Mouse (Mus musculus) stomach, embryonic 16.5 days (tissue): ENCODE measurements at regions not wholly inside any gene's neighbourhood (a gene's known extent, or its start where the extent isn't known, plus 50 kb on each side); places are given as distances from the start of the nearest gene placed in this dataset.

ENCODE experiments used
- ATAC-seq: fragments of 200-750 bp; cut with Nextera tagmentation; 2 replicates; pipeline ENCODE4 v1.8.0; 2017; ENCODE audit warnings: moderate number of reproducible peaks, moderate TSS enrichment; ENCODE audit not compliant: insufficient read depth, low FRiP score
- H3K27ac ChIP-seq: fragments of 300-500 bp; sonication (generic); 2 replicates; pipeline ENCODE4 v1.5.1; 2014; ENCODE audit warnings: low read length
- H3K27me3 ChIP-seq: fragments of 300-500 bp; sonication (generic); 2 replicates; pipeline ENCODE4 v1.6.1; 2014; ENCODE audit warnings: low read length, control low read depth, mixed read lengths; ENCODE audit not compliant: control insufficient read depth, insufficient read depth
- H3K36me3 ChIP-seq: fragments of 300-500 bp; sonication (generic); 2 replicates; pipeline ENCODE4 v1.6.1; 2014; ENCODE audit warnings: low read length; ENCODE audit not compliant: control insufficient read depth, insufficient read depth
- H3K4me1 ChIP-seq: fragments of 300-500 bp; sonication (generic); 2 replicates; pipeline ENCODE4 v1.6.1; 2014; ENCODE audit warnings: low read length, control low read depth, mixed read lengths; ENCODE audit not compliant: control insufficient read depth, insufficient read depth
- H3K4me2 ChIP-seq: fragments of 300-500 bp; sonication (generic); 2 replicates; pipeline ENCODE4 v1.6.1; 2014; ENCODE audit warnings: low read depth, low read length, mixed read lengths
- H3K4me3 ChIP-seq: fragments of 300-500 bp; sonication (generic); replicated peaks from 2 replicates; pipeline ENCODE4 v1.5.1; 2014; ENCODE audit warnings: mild to moderate bottlenecking, low read length
- H3K9ac ChIP-seq: fragments of 300-500 bp; sonication (generic); 2 replicates; pipeline ENCODE4 v1.6.1; 2014; ENCODE audit warnings: low read length
- H3K9me3 ChIP-seq: fragments of 300-500 bp; sonication (generic); replicated peaks from 2 replicates; pipeline ENCODE4 v1.6.1; 2016; ENCODE audit warnings: low read length, control low read depth; ENCODE audit not compliant: control insufficient read depth
- WGBS: fragments of 180-500 bp; shearing (Covaris S2); extraction: QIAGEN DNeasy Blood & Tissue Kit; methylation state at CpG from one replicate; pipeline ENCODE4 v1.1.7; 2014; 5-methylcytosine and 5-hydroxymethylcytosine counted together

DNA sequence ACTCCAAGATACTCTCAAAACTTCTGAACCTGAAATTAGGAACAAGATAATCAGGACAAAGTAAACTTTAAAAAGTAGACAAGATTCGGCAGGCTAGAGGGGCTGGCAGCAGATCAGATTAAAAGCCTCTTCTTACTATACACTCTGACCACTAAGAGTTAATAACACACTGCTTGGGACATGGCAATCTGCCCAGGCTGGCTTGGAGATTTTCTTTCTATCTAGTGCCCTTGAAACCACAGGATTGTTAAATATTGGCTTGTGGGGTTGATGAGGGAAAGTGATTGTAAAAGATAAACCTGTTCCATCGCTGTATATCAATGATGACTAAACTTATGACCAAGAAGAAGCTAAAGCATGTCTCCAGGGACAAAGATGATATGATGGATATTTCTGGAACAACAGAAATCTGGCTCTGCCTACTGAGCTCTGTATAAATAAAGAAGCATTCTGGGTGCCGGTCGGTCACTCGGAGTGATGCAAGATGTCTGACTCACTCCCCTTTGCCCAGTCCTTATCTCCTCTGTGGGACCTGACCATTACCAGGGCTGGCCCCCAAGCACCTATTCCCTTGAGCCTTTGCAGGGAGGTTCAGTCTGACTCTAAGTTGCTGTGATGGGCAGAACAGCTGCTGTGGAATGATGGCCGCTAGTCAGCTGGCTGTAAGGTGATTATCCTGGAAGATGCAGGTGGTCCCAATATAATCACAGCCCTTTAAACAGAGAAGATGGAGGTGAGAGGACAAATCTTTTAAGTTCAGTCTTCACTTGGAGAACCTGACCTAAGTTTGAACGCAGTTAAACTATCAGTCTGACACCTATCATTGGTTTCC lies 126.5 kb upstream of the Rapgef5 start:
- WGBS, result 57% methylated on average over 7 of the region's 7 CpGs
- H3K27ac ChIP-seq, result no peak overlapping the region
- no peak for ATAC-seq

GRCm38 (mm10) chr12:117397512-117397911 lies 118.8 kb upstream of the Rapgef5 start:
- Histone ChIP-seq H3K9me3 (no peaks in the 10 kb centered on the region), H3K9ac (no peak overlapping the region), H3K27ac (no peak overlapping the region), H3K4me2 (no peak overlapping the region), H3K27me3 (no peaks in the 10 kb centered on the region), H3K4me1 (no peaks in the 10 kb centered on the region), H3K36me3 (no peaks in the 10 kb centered on the region), H3K4me3 (no peak overlapping the region)
- 81% methylated on average over 3 of the region's 3 CpGs for WGBS
- no peak for ATAC-seq

More for the DNA sequence above, 126.5 kb upstream of the Rapgef5 start:
- Histone ChIP-seq H3K27me3 (no peaks in the 10 kb centered on the region), H3K36me3 (no peaks in the 10 kb centered on the region), H3K4me3 (no peak overlapping the region), H3K4me2 (no peak overlapping the region), H3K4me1 (no peaks in the 10 kb centered on the region), H3K9ac (no peak overlapping the region), H3K9me3 (no peaks in the 10 kb centered on the region)

GRCm38 (mm10) chr12:117403513-117404156 lies 112.6 kb upstream of the Rapgef5 start:
- Histone ChIP-seq H3K4me2 (no peak overlapping the region), H3K9me3 (no peaks in the 10 kb centered on the region), H3K27me3 (no peaks in the 10 kb centered on the region), H3K27ac (no peak overlapping the region), H3K4me3 (no peak overlapping the region), H3K36me3 (no peaks in the 10 kb centered on the region), H3K9ac (no peak overlapping the region), H3K4me1 (no peaks in the 10 kb centered on the region; the same call in 1 of the 2 replicates)
- WGBS, result 9% methylated on average over 7 of the region's 7 CpGs
- ATAC-seq, result peak; percentile 75

- H3K4me3 ChIP-seq, result no peak overlapping the region
- no peak for ATAC-seq
- no peaks in the 10 kb centered on the region for H3K36me3 ChIP-seq
- no peaks in the 10 kb centered on the region; the same call in 1 of the 2 replicates for H3K4me1 ChIP-seq
- no peaks in the 10 kb centered on the region for H3K27me3 ChIP-seq
- WGBS, result 31% methylated on average over 5 of the region's 5 CpGs
- H3K4me2 ChIP-seq, result no peak overlapping the region
- no peak overlapping the region for H3K9ac ChIP-seq
- H3K27ac ChIP-seq, result no peak overlapping the region
- H3K9me3 ChIP-seq, result no peaks in the 10 kb centered on the region
Observed at GRCm38 (mm10) chr12:117404157-117404752, 112.0 kb upstream of the Rapgef5 start.

DNA sequence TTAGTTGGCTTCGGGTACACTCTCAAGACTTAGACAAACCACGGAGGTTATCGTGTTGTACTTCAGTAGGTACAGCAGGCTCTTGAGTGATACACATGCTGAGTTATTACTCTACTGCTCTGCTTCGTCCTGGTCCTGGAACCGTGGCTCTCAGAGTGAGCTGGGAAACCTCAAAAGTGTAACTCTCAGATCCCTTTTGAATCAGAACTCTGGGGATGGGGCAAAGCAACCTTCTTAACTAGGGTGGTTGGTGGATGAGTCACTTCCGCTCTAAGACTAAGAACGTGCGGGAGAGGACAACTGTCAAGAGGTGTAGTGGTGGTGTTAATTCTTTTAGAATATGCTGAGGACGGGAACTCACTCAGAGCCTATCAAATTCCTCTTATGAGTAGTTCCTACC lies 109.4 kb upstream of the Rapgef5 start:
- Histone ChIP-seq H3K27ac (no peak overlapping the region), H3K4me3 (no peak overlapping the region), H3K27me3 (no peaks in the 10 kb centered on the region), H3K9ac (no peak overlapping the region), H3K4me1 (no peaks in the 10 kb centered on the region; the same call in 1 of the 2 replicates), H3K36me3 (no peaks in the 10 kb centered on the region), H3K4me2 (no peak overlapping the region), H3K9me3 (no peaks in the 10 kb centered on the region)
- WGBS, result 83% methylated on average over 9 of the region's 9 CpGs
- ATAC-seq, result no peak

- Histone ChIP-seq H3K27ac (no peak overlapping the region), H3K4me1 (peaks cover 3% of the 10 kb centered on the region; the same call in 1 of the 2 replicates), H3K9me3 (no peaks in the 10 kb centered on the region), H3K4me3 (no peak overlapping the region), H3K9ac (no peak overlapping the region), H3K36me3 (no peaks in the 10 kb centered on the region), H3K27me3 (no peaks in the 10 kb centered on the region), H3K4me2 (no peak overlapping the region)
- ATAC-seq, result no peak
- 42% methylated on average over 1 of the region's 1 CpGs for WGBS
Observed at GRCm38 (mm10) chr12:117410604-117411003, 105.7 kb upstream of the Rapgef5 start.

- WGBS, result 60% methylated on average over 6 of the region's 6 CpGs
- Histone ChIP-seq H3K27me3 (no peaks in the 10 kb centered on the region), H3K4me1 (peaks cover 3% of the 10 kb centered on the region; the same call in 1 of the 2 replicates), H3K9me3 (no peaks in the 10 kb centered on the region), H3K4me3 (no peak overlapping the region), H3K36me3 (no peaks in the 10 kb centered on the region), H3K9ac (no peak overlapping the region), H3K4me2 (no peak overlapping the region), H3K27ac (no peak overlapping the region)
- no peak for ATAC-seq
Observed at GRCm38 (mm10) chr12:117412257-117412656, 104.0 kb upstream of the Rapgef5 start.

- no peaks in the 10 kb centered on the region for H3K9me3 ChIP-seq
- no peaks in the 10 kb centered on the region for H3K27me3 ChIP-seq
- H3K27ac ChIP-seq, result peak overlapping the region; percentile 3; the same call in 1 of the 2 replicates
- H3K4me1 ChIP-seq, result peaks cover 3% of the 10 kb centered on the region; the same call in 1 of the 2 replicates
- no peak overlapping the region for H3K4me2 ChIP-seq
- no peak overlapping the region for H3K9ac ChIP-seq
- H3K36me3 ChIP-seq, result no peaks in the 10 kb centered on the region
- WGBS, result 47% methylated on average over 2 of the region's 2 CpGs
- no peak for ATAC-seq
- H3K4me3 ChIP-seq, result no peak overlapping the region
Observed at GRCm38 (mm10) chr12:117412779-117413505, 103.3 kb upstream of the Rapgef5 start.
